Mouse (Mus musculus): Measurements from ENCODE around the gene Erich3. TPM values are rescaled to one million over a fixed set of nuclear protein-coding genes. Genes with fewer than 3 reads are reported as not detected.

The Erich3 gene
- polyA plus RNA-seq, 1 experiment from 2014 or later: not detected

GRCm38 (mm10) chr3:154692572-154692922 is 28.9 kb downstream of the Erich3 start:
- WGBS: 63% methylated on average over 3 of the region's 3 CpGs
- Histone ChIP-seq H3K9me3 (ENCODE audit: control insufficient read depth, low read length) (no peaks in the 10 kb centered on the region), H3K27ac (ENCODE audit: low read depth, low read length) (no peak overlapping the region), H3K4me3 (ENCODE audit: low read depth, low read length) (no peak overlapping the region), H3K4me1 (replicated peaks; ENCODE audit: control insufficient read depth, insufficient read depth, low read length) (no peaks in the 10 kb centered on the region), H3K36me3 (ENCODE audit: control insufficient read depth, insufficient read depth, low read length) (no peaks in the 10 kb centered on the region), H3K4me2 (no peak overlapping the region), H3K9ac (ENCODE audit: low read depth, low read length) (no peak overlapping the region), H3K27me3 (replicated peaks; ENCODE audit: control insufficient read depth, insufficient read depth, low read length) (no peaks in the 10 kb centered on the region)
- DNase-seq (ENCODE audit: low spot score) (no peak), ATAC-seq (replicated peaks; ENCODE audit: low FRiP score) (0 out of 2 replicates have a peak, but pooled peaks have one; percentile 20)

DNA sequence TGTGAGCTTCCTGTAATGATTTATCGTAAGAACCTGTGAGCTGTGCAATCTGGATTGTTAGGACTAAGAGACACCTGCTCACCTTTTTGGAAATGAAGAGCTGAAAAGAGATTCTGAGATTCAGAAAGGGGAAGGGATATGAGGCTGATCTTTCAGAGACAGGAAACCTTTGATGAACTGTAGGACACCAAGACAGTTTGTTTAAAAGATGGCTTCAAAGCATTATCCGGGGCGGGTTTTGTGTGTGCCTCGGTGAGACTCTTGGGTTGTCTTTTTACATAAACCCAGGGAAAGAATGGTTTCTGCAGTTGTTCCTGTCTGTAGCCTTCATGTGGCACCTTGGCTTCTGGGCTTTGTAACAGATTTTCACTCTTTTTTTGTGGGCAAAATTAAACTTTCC is 30.2 kb downstream of the Erich3 start:
- no peak overlapping the region for H3K4me2 ChIP-seq
- H3K9ac ChIP-seq (ENCODE audit: low read depth, low read length): no peak overlapping the region
- H3K36me3 ChIP-seq (ENCODE audit: control insufficient read depth, insufficient read depth, low read length): no peaks in the 10 kb centered on the region
- no peaks in the 10 kb centered on the region for H3K9me3 ChIP-seq (ENCODE audit: control insufficient read depth, low read length)
- no peak overlapping the region for H3K27ac ChIP-seq (ENCODE audit: low read depth, low read length)
- no peak for ATAC-seq (replicated peaks; ENCODE audit: low FRiP score)
- 86% methylated on average over 4 of the region's 4 CpGs for whole genome bisulfite sequencing
- H3K4me3 ChIP-seq (ENCODE audit: low read depth, low read length): no peak overlapping the region
- DNase-seq (ENCODE audit: low spot score): no peak
- no peaks in the 10 kb centered on the region for H3K27me3 ChIP-seq (replicated peaks; ENCODE audit: control insufficient read depth, insufficient read depth, low read length)
- no peaks in the 10 kb centered on the region for H3K4me1 ChIP-seq (replicated peaks; ENCODE audit: control insufficient read depth, insufficient read depth, low read length)

DNA sequence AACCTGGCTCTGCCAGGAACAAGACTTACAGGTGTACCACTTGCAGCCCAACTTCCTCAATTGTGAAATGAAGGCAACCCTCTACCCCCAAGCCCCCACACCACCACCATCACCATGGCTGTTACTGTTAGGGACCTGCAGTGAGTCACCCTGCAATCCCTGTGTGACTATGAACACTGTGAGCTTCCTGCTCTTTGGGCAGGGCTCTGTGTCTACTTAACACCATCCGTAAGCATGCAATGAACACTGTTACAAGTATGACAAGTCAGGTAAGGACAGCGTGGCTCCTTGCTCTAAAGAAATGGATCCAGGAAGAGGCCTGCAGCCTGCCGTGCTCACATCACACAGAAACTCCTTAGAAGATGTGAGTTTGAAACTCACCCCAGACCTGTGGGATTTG is 33.0 kb downstream of the Erich3 start:
- ATAC-seq (replicated peaks; ENCODE audit: low FRiP score): no peak
- H3K9ac ChIP-seq (ENCODE audit: low read depth, low read length): no peak overlapping the region
- no peak for DNase-seq (ENCODE audit: low spot score)
- 90% methylated on average over 3 of the region's 3 CpGs for WGBS
- H3K27me3 ChIP-seq (replicated peaks; ENCODE audit: control insufficient read depth, insufficient read depth, low read length): no peaks in the 10 kb centered on the region
- H3K4me1 ChIP-seq (replicated peaks; ENCODE audit: control insufficient read depth, insufficient read depth, low read length): no peaks in the 10 kb centered on the region
- no peaks in the 10 kb centered on the region for H3K9me3 ChIP-seq (ENCODE audit: control insufficient read depth, low read length)
- no peak overlapping the region for H3K4me2 ChIP-seq
- no peak overlapping the region for H3K4me3 ChIP-seq (ENCODE audit: low read depth, low read length)
- H3K27ac ChIP-seq (ENCODE audit: low read depth, low read length): no peak overlapping the region
- H3K36me3 ChIP-seq (ENCODE audit: control insufficient read depth, insufficient read depth, low read length): no peaks in the 10 kb centered on the region

GRCm38 (mm10) chr3:154698907-154699306 is 35.2 kb downstream of the Erich3 start:
- no peak overlapping the region for H3K4me2 ChIP-seq
- no peak for DNase-seq (ENCODE audit: low spot score)
- H3K9me3 ChIP-seq (ENCODE audit: control insufficient read depth, low read length): no peaks in the 10 kb centered on the region
- 66% methylated on average over 5 of the region's 5 CpGs for WGBS
- H3K4me1 ChIP-seq (replicated peaks; ENCODE audit: control insufficient read depth, insufficient read depth, low read length): no peaks in the 10 kb centered on the region
- no peak overlapping the region for H3K4me3 ChIP-seq (ENCODE audit: low read depth, low read length)
- ATAC-seq (replicated peaks; ENCODE audit: low FRiP score): no peak
- no peak overlapping the region for H3K9ac ChIP-seq (ENCODE audit: low read depth, low read length)
- H3K36me3 ChIP-seq (ENCODE audit: control insufficient read depth, insufficient read depth, low read length): no peaks in the 10 kb centered on the region
- no peak overlapping the region for H3K27ac ChIP-seq (ENCODE audit: low read depth, low read length)
- no peaks in the 10 kb centered on the region for H3K27me3 ChIP-seq (replicated peaks; ENCODE audit: control insufficient read depth, insufficient read depth, low read length)

DNA sequence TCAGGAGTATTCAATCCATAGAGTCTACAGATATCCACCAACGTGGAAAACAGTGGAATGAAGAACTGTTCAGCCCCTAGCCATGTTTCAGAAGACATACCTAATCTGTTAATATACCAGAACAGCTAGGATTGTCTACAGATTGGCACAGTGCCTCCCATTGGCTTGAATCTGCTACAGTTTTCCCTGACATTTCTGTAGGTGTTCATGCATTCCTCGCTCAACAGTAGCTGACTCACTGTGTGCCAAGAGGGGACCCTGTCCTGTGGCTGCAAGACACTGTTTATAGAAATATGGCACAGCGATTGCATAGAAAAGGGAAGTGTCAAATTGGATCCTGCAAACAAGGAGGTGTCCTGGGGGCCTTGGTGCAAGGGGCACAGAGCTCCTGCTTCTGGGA is 36.6 kb downstream of the Erich3 start:
- no peak for ATAC-seq (replicated peaks; ENCODE audit: low FRiP score)
- Histone ChIP-seq H3K4me1 (replicated peaks; ENCODE audit: control insufficient read depth, insufficient read depth, low read length) (no peaks in the 10 kb centered on the region), H3K36me3 (ENCODE audit: control insufficient read depth, insufficient read depth, low read length) (no peaks in the 10 kb centered on the region), H3K27ac (ENCODE audit: low read depth, low read length) (no peak overlapping the region), H3K4me2 (no peak overlapping the region), H3K9me3 (ENCODE audit: control insufficient read depth, low read length) (no peaks in the 10 kb centered on the region), H3K9ac (ENCODE audit: low read depth, low read length) (no peak overlapping the region), H3K27me3 (replicated peaks; ENCODE audit: control insufficient read depth, insufficient read depth, low read length) (no peaks in the 10 kb centered on the region), H3K4me3 (ENCODE audit: low read depth, low read length) (no peak overlapping the region)
- 68% methylated on average over 3 of the region's 3 CpGs for WGBS
- DNase-seq (ENCODE audit: low spot score): no peak

GRCm38 (mm10) chr3:154700735-154701134 is 37.1 kb downstream of the Erich3 start:
- Histone ChIP-seq H3K4me2 (no peak overlapping the region), H3K27me3 (replicated peaks; ENCODE audit: control insufficient read depth, insufficient read depth, low read length) (no peaks in the 10 kb centered on the region), H3K9ac (ENCODE audit: low read depth, low read length) (no peak overlapping the region), H3K4me3 (ENCODE audit: low read depth, low read length) (no peak overlapping the region), H3K27ac (ENCODE audit: low read depth, low read length) (no peak overlapping the region), H3K9me3 (ENCODE audit: control insufficient read depth, low read length) (no peaks in the 10 kb centered on the region), H3K4me1 (replicated peaks; ENCODE audit: control insufficient read depth, insufficient read depth, low read length) (no peaks in the 10 kb centered on the region), H3K36me3 (ENCODE audit: control insufficient read depth, insufficient read depth, low read length) (no peaks in the 10 kb centered on the region)
- 62% methylated on average over 2 of the region's 2 CpGs for WGBS
- no peak for DNase-seq (ENCODE audit: low spot score)
- ATAC-seq (replicated peaks; ENCODE audit: low FRiP score): no peak

DNA sequence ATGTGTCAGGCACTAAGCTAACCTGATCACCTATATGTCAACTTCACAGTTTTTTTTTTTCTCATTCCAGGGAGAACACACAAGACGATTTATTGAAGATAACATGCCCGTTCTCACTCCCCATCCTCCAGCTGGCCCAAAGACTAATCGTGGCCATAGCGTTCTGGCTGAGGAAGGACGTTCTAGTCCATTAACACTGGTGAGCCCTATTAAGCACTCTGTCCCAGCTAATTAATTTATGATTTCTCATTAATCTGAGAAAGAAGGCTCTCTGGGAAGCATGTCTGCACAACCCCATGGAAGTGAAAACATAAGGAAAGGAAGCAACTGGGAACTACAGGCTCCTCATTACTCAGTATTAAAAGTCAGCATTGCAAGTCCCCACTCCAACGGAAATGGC is 41.1 kb downstream of the Erich3 start:
- 69% methylated on average over 6 of the region's 6 CpGs for WGBS
- no peaks in the 10 kb centered on the region for H3K36me3 ChIP-seq (ENCODE audit: control insufficient read depth, insufficient read depth, low read length)

DNA sequence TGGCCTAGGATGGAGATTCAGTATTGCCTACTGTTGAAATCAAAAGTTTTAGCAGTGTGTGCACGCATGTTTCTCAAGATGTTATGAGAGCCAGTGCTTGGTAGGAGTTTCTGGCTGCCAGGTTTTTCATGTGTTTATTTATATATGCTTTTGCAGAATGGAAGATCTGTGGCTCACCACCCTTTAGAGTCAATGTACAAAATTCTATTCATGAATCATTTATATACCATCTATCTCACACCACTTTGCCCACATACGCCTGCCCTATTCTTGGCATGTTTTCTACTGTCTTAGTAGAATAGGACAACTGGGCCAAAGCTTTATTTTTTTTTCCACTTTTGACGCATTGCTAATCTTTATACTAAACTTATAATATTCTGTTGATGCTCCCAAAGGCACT is 44.5 kb downstream of the Erich3 start:
- DNase-seq (ENCODE audit: low spot score): no peak
- 88% methylated on average over 3 of the region's 3 CpGs for WGBS
- H3K27me3 ChIP-seq (replicated peaks; ENCODE audit: control insufficient read depth, insufficient read depth, low read length): no peaks in the 10 kb centered on the region
- no peak overlapping the region for H3K9ac ChIP-seq (ENCODE audit: low read depth, low read length)
- ATAC-seq (replicated peaks; ENCODE audit: low FRiP score): no peak
- H3K4me1 ChIP-seq (replicated peaks; ENCODE audit: control insufficient read depth, insufficient read depth, low read length): no peaks in the 10 kb centered on the region
- H3K4me2 ChIP-seq: no peak overlapping the region
- H3K4me3 ChIP-seq (ENCODE audit: low read depth, low read length): no peak overlapping the region
- H3K9me3 ChIP-seq (ENCODE audit: control insufficient read depth, low read length): no peaks in the 10 kb centered on the region
- H3K27ac ChIP-seq (ENCODE audit: low read depth, low read length): no peak overlapping the region
- no peaks in the 10 kb centered on the region for H3K36me3 ChIP-seq (ENCODE audit: control insufficient read depth, insufficient read depth, low read length)

More for the DNA sequence above, 41.1 kb downstream of the Erich3 start:
- Histone ChIP-seq H3K9ac (ENCODE audit: low read depth, low read length) (no peak overlapping the region), H3K27me3 (replicated peaks; ENCODE audit: control insufficient read depth, insufficient read depth, low read length) (no peaks in the 10 kb centered on the region), H3K27ac (ENCODE audit: low read depth, low read length) (no peak overlapping the region), H3K9me3 (ENCODE audit: control insufficient read depth, low read length) (no peaks in the 10 kb centered on the region), H3K4me1 (replicated peaks; ENCODE audit: control insufficient read depth, insufficient read depth, low read length) (no peaks in the 10 kb centered on the region), H3K4me2 (no peak overlapping the region), H3K4me3 (ENCODE audit: low read depth, low read length) (no peak overlapping the region)
- ATAC-seq (replicated peaks; ENCODE audit: low FRiP score): no peak
- no peak for DNase-seq (ENCODE audit: low spot score)

DNA sequence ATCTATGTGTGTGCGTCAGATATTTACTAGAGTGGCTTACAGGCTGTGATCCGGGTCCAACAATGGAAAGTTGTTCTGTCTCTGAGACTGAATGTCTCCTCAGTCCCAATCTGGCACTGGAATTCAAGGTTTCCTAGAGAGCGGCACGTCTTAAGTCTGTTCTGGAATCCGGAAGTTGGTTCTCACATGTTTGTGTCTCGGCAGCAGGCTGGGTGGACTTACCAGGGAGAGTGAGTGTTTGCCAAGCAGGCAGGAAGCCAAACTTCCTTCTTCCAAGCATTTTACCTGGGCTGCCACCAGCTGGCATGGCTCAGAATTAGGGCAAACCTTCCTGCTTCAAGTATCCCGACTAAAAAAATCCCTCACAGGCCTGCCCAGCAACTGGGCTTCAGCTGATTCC is 59.5 kb downstream of the Erich3 start:
- H3K9me3 ChIP-seq (ENCODE audit: control insufficient read depth, low read length): no peaks in the 10 kb centered on the region
- 71% methylated on average over 7 of the region's 7 CpGs for WGBS
- DNase-seq (ENCODE audit: low spot score) (no peak), ATAC-seq (replicated peaks; ENCODE audit: low FRiP score) (no peak)
- no peak overlapping the region for H3K4me3 ChIP-seq (ENCODE audit: low read depth, low read length)
- H3K9ac ChIP-seq (ENCODE audit: low read depth, low read length): no peak overlapping the region
- no peaks in the 10 kb centered on the region for H3K27me3 ChIP-seq (replicated peaks; ENCODE audit: control insufficient read depth, insufficient read depth, low read length)
- no peaks in the 10 kb centered on the region for H3K4me1 ChIP-seq (replicated peaks; ENCODE audit: control insufficient read depth, insufficient read depth, low read length)
- no peak overlapping the region for H3K27ac ChIP-seq (ENCODE audit: low read depth, low read length)
- no peaks in the 10 kb centered on the region for H3K36me3 ChIP-seq (ENCODE audit: control insufficient read depth, insufficient read depth, low read length)
- no peak overlapping the region for H3K4me2 ChIP-seq

All from liver, embryonic 11.5 days (tissue).